11 mouse cellular contexts compared by ENCODE assay signal in genomic region chr11:72074230-72074629, GRCm38 (mm10). TPM values are rescaled to one million over a fixed set of nuclear protein-coding genes. Genes with fewer than 3 reads are reported as not detected.
"Had no signal": no experiment of that assay in that cellular context is flagged by ENCODE, and none has a peak within 500 bp of the region (broad histone marks: within the 10 kb centered on the region; RNA-seq: fewer than 3 reads in every experiment).

No protein-coding gene starts in this region.

- DNase-seq: kidney, adult 11 months; kidney, adult 8-10 months; kidney, postnatal 10 days; kidney, postnatal 36 days; liver; lung, adult 18-20 months; lung, postnatal 10 days; lung, postnatal 36 days; midbrain, embryonic 14.5 days; thymus, postnatal 25 days had no signal

RNA-seq across cellular contexts. Expression of gene Pimreg, which starts 32.4 kb away (rescaled TPM):
- total RNA-seq: layer of hippocampus, adult 18-20 months had no signal

RNA-seq across cellular contexts. Expression of gene Aipl1, which starts 36.9 kb away (rescaled TPM):
- total RNA-seq: layer of hippocampus, adult 18-20 months had no signal
